Mouse (Mus musculus): Measurements from ENCODE around the gene Dohh.
A peak's percentile ranks its signal among the peaks of the same experiment; 100 is the strongest.

Gene Dohh

DNA sequence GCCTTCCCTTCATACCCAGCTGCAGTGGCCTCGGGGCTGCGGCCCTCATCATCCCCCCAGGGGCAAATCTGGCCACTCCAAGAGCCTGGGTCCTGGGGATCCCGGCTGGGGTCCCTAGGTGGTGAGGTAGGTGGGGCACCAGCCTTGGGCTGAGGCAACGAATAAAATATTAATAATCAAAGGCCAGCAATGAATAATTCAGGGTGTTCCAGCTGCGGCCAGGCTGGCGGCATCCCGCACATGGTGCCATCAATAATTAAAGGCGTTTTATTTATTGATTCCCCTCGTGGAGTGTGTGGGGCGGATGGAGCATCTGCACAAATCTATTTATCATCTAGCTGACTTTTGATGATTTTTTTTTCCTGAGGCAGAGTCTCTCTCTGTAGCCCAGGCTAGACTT lies 19.3 kb downstream of the Dohh start:
- DNase-seq (ENCODE audit: extremely low read depth, low read depth), result no peak

DNA sequence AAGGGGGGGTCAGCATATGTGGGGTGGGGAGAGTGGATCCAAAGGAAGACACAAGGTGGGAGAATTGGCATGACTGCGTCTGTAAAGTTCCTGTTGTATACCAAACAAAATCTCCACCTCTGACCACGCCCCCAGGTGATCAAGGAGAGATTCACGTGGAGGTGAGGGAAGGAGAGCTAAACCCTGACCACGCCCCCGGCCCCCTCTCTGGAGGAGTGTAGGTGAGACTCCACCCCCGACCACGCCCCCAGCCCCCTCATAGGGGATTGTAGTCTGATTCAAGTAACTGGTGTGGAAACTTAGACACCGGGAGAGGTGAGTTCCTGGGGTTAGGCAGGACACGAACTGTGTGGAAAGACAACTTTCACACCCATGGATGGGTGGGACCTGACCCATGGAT lies 19.9 kb downstream of the Dohh start:
- DNase-seq (ENCODE audit: extremely low read depth, low read depth), result no peak

DNA sequence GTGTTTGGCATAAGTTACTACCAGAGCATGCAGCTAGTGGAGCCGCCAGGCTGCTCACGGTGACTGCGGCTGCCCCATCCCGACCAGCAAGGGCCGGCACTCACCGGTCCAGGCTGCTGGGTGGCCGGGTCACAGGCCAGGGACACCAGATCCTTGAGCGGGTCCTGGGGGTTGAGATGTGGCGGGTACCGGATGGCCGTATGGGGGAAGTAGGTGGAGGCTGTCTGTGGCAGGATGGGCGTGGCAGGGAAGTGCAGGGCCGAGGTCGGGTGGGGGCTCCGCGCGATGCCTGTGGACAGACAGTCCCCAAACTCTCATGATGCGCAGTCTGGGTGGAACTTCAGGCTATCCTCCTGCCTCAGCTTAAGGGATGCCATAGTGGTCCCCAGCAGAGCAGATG lies 20.5 kb downstream of the Dohh start:
- DNase-seq (ENCODE audit: extremely low read depth, low read depth), result no peak

DNA sequence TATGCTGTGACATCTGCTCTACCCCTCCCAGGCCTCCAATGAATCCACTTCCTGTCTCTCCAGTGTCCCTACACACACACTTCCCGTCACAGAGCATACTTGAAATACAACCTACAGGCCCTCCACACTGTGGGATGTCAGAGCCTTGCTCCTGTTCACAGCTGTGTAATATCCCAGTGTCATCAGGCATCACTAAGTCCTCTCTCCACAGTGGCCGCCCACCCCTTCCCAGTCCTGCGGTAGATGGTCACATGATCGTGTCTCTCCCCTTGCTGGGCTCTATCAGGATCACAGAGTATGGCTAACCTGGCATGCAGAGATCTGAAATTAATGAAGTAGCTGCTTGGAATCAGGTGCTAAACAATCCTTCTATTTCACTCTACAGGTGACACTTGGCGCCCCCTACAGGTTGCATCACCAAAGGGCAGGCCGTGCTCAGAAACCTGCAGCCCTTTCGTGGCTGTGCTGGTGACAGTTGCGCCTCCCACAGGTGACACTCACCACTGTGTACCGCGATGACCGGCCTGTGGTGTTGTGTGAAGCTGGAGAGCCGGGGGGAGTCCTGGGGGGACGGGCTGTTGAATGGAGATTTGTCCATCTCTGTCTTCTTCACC lies 21.5 kb downstream of the Dohh start:
- DNase-seq (ENCODE audit: extremely low read depth, low read depth), result no peak

DNA sequence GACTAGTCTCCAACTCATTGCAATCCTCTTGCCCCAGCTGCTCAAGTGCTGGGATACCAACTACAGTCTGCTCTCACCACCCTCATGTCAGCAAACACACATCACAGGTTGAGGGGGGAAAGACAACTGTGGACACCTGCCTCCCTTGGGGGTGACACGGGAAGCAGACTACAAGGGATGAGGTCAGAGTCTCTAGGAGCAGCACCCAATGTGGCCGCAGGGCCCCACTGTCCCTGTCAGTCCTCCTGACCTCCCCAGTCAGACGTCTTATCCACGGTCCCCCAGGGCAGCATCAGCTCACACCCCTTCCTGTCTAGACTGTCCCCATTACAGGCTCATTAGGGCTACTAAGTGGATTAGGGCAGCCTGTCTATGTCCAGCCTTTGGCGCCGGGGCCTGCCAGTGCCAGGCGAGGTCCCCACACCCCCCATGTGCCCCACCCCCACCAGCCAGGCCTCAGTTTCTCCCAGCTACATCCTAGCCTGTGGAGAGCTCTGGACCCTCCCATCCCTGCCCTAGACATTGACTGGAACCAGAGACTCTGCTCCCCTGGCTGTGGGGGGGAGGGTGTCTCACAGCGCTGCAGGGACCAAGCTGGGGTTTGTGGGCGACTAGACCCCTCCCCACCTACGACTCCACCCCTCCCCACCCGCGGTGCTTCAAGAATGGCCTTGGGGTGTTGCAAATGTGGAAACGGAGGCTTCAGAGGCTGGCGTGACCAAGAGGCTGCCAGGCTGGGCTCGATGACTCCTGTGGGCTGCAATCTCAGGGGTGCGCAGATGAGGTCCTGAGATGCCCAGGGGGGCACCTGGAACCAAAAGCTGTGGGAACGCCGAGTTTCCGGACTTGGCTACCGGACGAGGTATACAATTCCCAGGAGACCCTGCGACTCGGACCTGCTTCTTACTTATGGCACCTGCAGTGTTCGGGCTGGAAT lies 22.5 kb downstream of the Dohh start:
- DNase-seq (ENCODE audit: extremely low read depth, low read depth), result no peak

DNA sequence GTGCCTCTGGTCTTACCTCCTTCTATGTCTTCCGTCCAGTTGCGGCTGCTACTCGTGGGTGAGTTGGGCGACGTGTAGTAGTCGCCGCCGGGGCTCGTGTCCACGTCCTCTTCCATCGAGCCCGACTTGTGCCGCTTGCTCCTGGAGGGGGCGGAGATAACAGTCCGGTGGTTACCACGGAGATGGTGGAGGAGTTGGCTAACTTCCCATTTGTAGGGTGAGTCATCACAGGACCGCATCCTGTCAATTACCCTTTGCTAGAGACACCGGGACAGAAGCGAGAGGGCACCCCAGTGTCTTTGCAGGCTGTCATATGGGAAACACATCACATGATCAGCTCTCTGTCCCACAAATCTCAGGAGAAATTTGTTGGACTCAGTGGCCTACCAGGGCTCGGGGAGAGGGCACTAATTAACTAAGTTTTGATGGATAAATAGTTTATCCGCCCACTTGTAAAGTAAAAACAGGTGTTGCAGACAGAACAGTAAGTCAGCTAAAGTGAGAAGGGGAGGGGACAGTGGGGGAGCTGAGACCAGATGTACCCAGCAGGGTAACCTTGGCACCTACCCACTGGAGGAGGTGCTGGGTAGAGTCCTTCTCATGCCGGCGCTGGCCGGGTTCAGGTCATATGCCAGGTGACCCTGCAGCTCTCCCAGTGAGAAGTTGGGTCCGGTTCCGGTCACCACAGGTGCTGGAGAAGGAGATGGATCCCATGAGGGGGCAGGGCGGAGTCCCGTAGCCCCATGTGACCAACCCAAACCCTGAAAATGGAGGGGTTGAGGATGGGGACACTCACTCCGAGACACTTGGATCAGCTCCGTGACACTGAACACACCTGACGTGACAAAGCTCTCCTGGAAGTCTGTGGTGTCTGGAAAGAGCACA lies 23.6 kb downstream of the Dohh start:
- peak; percentile 92 for DNase-seq (ENCODE audit: extremely low read depth, low read depth)

DNA sequence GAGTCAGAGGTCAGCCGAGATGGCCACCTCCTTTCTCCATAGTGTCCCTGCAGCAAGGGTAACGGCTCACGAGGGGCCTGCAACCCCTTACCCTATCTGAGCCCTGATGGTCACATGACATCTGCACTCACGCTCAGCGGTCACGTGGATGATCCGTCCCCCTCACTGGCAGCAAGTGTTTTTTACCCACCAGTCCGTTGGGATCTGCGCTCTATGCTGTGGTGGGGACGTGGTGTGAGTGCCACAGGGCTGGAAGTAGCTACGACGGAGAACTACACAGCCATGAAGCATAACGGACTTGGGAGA lies 24.1 kb downstream of the Dohh start:
- DNase-seq (ENCODE audit: extremely low read depth, low read depth), result no peak

DNA sequence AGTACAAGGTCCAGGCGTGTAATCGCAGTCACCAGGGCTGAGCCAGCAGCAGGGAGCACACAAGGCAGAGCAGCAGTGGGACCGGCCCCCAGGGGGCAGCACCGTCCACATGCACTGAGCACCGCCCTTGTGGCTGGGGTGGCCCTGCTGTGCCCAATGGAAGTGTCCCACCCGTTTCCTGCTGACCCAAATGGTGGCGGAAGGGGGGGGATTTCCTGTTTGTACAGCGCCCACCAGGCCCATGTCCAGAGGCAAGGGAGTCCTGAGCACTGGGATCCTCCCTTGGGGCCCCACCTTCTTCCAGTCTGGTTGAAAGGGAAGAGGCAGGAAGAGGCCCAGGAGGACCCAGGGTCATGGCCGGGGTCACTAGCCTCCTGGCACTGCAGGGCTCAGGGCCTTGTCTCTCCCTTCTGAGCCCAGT lies 24.7 kb downstream of the Dohh start:
- no peak for DNase-seq (ENCODE audit: extremely low read depth, low read depth)

DNA sequence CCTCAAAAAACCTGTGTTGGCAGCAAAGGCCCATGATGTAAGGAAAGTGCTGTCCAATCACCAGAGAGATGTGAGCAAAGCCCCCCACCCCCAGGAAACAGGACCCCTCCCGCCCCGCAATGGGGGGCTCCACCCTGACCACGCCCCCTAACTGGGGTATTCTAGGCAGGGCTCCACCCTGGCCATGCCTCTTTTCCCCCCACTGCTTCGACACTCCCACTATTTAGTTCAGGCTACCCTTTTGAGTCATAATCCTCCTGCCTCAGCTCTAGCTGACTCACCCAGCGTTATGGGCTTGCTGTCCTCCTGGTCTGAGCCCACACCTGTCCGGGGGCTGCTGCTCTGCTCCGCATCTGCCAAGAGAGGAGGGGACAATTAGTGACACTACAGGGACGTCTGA lies 25.1 kb downstream of the Dohh start:
- no peak for DNase-seq (ENCODE audit: extremely low read depth, low read depth)

DNA sequence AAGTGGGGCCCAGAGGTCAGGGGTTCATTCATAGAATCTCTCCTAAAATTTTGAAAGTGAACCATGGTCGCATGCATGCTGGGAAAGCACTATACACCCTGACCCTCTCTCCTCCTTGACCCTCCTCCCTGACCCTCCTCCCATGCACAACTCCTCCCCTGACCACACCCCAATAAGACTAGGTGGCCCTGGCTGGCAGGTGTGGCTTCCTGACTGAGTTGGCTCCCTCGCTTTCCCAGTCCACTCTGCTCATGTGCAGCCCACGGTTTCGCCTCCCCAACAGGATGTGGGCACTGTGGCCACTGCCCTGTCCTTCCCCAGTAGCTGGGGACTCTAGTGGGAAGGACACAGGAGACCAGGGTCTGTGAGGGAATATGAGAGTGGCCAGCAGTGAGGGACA lies 26.1 kb downstream of the Dohh start:
- no peak for DNase-seq (ENCODE audit: extremely low read depth, low read depth)

DNA sequence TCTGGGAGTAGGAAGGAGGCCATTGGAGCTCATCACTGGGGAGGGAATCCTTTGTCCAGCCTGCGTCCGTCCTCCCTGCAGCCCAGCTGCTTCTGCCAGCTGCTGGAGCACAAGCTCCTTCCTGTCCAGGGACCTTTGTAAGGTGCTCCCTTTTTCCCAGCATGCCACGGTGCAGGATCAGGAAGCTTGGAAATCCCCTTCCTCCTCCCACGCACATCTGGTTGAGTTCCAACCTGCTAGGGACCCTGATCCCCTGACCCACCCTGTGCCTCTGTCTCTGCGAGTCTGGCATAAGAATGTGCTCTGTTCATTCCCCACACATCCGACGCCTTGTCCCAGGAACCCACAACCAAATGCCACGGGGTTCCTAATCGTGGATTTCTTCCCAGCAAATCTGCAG lies 26.8 kb downstream of the Dohh start:
- DNase-seq (ENCODE audit: extremely low read depth, low read depth), result no peak

DNA sequence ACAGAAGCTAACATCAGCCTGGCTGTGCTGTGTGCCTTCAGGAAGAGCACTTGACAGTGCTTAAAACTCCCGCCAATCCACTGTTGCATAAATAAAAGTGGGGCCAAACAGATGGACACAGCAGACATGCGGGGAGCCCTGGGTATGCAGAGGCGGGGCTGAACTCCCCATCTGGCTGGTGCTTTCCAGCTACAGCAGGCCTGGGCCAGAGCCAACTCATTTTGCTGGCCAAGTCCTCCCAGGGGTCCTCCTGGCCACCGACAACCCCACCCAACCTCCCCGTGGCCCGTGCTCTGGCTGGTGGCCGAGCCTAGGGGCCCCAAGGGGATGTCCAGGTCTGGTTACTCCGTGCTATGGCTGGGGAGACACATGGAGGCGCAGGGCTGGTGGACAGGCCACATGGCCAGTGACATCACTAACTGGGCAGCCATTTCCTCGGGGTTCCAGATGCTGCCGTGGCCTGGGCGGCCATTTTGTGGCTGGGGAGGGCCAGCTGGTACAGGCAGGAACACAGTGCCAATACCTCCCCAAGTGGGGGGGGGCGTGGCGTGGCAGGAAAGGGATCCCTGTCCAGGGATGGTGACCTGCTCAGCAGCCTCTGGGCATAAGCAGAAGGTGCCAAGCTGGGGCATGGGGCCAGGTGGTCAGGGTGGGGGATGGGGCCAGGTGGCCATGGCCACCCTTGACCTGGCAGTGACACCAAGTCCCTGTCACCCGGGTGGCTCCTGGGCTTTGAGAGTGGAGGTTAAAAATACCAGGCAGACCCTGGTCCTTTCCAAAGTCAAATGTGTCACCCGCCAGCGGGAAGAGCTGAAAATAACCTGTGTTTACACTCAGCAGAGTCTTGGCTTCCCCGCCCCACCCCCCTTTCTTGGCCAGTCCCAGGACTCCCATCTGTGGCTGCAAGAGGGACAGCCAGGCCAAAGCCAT lies 27.5 kb downstream of the Dohh start:
- no peak for DNase-seq (ENCODE audit: extremely low read depth, low read depth)

DNA sequence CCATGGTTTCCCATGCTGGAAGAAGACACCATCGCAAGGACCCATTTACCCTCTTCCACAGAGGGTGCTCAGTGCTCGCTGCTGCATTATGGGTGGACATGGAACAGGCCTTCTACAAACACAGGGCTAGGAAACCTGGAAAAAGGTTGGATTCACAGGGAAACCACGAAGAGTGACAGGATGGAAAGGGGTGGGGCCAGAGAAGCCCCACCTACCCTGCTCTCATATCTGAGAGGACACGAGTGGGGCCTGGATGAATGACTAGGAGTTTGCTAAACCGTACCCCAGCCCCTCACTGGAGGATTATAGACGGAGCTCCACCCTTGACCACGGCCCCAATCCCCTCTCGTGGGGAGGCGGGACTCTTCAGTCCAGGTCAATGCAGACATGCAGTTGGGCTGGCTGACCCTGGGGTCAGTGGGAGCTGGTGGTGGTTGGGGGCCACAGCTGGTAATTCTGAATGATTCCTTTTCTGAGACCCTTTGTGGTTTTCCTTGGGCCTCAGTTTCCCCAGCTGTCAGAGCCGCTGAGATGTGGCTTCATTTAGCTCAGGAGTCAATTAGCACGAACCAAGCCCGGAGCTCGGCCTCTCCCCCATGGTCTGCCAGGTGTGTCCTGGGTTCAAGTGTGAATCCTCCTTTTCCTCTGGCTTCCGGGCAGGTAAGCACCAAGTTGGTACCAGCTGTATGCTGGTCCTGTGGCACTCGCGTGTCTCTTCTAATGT lies 28.5 kb downstream of the Dohh start:
- DNase-seq (ENCODE audit: extremely low read depth, low read depth), result no peak

DNA sequence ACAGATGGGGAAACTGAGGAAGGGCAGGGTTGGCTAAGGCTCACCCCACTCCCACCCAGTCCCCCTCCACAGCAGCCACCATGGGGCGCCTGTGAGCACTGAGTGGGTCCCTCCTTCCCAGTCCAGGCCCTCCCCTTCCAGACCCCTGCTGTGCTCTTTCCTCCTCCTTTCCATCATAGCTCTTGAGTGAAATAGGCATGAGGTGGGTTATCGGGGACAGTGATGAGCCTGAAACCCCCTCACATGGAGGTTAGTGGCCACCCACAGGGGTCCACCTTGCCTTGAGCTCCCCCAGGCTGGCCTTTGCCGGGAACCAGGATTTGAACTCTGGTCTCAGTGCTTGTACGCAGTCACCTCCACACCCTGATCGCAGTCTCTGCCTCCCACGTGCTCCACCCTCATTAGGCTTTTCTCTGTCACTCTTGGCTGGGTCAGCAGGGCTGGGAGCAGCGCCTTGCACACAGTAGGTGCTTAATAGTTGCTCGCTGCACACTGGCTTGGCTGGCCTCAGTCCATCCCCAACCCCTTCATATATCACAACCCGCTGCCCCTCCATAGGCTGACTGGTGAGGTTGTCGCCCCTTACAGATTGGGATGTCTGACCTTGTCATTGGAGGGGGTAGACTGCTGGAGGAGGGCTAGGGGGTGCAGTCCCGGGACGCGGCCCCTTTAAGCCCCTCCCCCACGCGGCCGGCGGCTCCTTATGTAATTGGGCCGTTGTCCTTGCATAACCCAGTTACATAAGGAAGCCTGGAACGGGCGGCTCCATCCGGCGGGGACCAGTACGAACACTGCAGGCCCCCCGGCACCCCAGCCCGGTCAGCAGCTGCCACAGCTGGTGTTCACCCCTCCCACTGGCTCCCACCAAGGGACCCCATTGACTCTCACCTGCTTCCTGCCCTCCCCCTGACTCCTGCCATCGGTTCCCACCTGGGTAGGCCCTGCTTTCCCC lies 29.4 kb downstream of the Dohh start:
- no peak for DNase-seq (ENCODE audit: extremely low read depth, low read depth)

DNA sequence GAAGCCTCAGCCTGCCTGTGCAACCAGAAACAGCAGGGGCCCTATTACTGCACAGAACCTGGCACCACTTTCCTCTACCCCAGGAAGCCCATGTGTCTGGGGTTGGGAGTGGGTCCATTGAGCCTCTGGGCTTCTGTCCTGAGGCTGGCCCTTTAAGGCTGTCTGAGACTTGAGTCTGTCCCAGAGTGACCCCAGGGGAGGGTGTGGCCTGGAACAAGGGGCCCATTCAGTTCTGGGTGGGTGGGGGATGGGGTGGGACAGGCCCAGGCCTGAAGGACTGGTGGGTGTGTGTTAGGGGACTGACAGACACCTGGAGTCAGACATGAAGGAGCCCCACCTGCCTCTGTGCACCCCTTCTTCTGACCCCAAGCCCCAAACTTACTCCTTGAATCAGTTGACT lies 30.5 kb downstream of the Dohh start:
- no peak for DNase-seq (ENCODE audit: extremely low read depth, low read depth)

DNA sequence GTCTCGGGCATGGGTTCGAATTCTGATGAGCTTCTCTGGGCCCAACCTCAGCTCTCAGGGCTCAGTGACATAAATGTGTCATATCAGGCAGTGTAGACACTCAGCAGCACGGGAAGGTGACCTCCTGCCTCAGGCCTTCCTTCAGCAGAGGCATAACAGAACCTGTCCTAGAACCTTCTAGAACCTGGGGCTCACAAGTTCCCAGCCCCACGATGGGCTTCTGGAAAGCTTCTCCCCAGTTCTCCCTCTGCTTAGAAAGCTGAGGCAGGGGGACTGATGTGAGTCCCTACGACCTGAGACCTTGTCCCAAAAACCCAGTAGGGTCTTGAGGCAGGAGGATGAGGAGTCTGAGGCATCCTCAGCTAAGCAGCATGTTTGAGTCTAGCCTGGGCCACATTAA lies 30.9 kb downstream of the Dohh start:
- no peak for DNase-seq (ENCODE audit: extremely low read depth, low read depth)

DNA sequence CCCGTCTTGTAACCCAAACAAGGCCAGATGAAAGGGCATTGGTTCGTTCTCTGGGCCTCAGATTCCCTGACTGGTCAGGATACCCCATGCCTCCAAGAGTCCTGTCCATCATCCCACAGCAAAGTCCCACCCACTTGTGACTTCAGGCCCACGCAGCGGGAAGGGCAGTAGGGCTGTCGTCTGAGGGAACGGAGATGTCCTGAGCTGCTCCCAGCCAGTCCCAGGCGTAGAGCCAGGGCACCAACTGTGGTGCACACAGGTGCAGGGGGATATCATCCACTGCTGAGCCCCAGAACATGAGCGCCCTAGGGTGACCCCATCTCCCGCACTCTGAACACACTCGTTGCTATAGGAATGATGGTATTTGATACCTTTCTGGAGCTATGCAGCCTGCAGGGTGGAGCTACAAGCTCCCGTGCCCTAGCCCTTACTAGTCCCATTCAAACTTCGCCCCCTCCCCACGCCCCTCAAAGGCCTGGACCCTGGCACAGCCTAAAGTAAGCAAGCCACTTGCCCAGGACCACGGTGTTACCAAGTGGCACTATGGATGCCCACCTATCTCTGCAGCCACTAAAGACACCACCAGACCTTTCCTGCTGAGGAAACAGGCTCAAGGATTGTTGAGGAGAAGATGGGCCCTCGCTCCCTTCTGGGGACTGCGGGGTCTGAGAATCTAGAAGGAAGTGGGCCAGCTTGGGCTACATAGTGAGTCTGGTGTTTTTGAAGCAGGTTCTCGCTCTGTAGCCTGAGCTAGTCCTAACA lies 31.5 kb downstream of the Dohh start:
- no peak for DNase-seq (ENCODE audit: extremely low read depth, low read depth)

DNA sequence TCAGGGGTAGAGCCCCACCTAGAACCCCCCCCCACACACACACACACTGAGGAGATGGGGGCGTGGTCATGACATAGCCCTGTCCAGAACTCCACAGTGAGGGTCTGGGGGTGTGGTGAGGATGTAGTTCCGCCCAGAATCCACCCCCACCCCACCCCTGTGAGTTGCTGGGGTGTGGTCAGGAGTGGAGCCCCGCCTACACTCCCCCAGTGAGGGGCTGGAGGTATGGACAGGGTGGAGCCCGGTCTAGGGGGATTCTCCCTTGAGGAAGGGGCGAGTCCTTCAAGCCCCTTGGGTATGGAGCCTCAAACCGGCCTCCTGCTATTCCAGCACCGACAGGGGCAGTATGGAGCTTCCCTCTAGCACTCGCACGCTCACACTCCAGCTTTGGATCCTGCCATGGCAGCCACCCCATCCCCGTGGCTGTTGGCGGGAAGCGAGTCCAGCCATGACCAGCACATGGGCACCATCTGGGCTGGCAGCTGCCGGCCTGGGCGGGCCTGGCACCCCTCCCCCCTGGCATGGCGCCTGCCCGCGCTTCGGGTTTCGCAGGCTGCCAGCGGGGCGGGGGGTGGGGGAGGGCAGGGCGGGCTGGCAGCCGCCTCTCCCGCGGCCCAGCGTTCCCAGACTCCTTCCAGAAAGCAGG lies 32.5 kb downstream of the Dohh start:
- DNase-seq (ENCODE audit: extremely low read depth, low read depth), result no peak

Measured in MEL-GATA-1-ER (cell line).